In genomic region chr9:25252283-25252726, GRCm38 (mm10) we compare ENCODE assay signal across 8 mouse cellular contexts. TPM values are rescaled to one million over a fixed set of nuclear protein-coding genes. Genes with fewer than 3 reads are reported as not detected.
DNase-seq lines count a peak whose midpoint lies in the region; ATAC-seq and TF ChIP-seq lines count a peak whose summit lies in the region.

Gene Sept7, plus strand, starts transcription at chr9:25252439.

- peak; percentile 99 for ATAC-seq in forebrain, postnatal 0 days
- peak; percentile 99 for ATAC-seq in lung, embryonic 15.5 days (ENCODE audit: borderline replicate concordance, extremely low read depth, low FRiP score, low TSS enrichment)

- H3K36me3 ChIP-seq in MEL (ENCODE audit: control insufficient read depth in 1 of 2, insufficient read depth in 2 of 2, low read length in 2 of 2), result peaks cover 0 to 32% of the 10 kb centered on the region in 2 experiments; a peak in 2 of 4 replicates
- H3K36me3 ChIP-seq in forebrain, postnatal 0 days (ENCODE audit: insufficient read depth), result no peaks in the 10 kb centered on the region
- no peaks in the 10 kb centered on the region for H3K36me3 ChIP-seq in lung, embryonic 15.5 days

- DNase-seq in MEL (ENCODE audit: low read depth, low spot score), result peak; percentile 98
- peak; percentile 99 for DNase-seq in cerebellum, adult 2 months
- peak; percentile 100 for DNase-seq in forebrain, postnatal 0 days
- peak; percentile 99 for DNase-seq in heart, postnatal 4 days
- peak; percentile 98 to 99 for DNase-seq in layer of hippocampus, adult 8-10 months (ENCODE audit: low spot score in 2 of 2)
- DNase-seq in ovary, adult 18-20 months (ENCODE audit: low spot score), result peak; percentile 98
- peak; percentile 100 for DNase-seq in thymus, postnatal 0 days (ENCODE audit: low spot score)

- no peaks in the 10 kb centered on the region for H3K9me3 ChIP-seq in MEL (replicated peaks; ENCODE audit: insufficient read depth, low read length)
- H3K9me3 ChIP-seq in forebrain, postnatal 0 days (ENCODE audit: low read length), result no peaks in the 10 kb centered on the region
- H3K9me3 ChIP-seq in lung, embryonic 15.5 days, result no peaks in the 10 kb centered on the region

- H3K27me3 ChIP-seq in MEL (ENCODE audit: control insufficient read depth in 1 of 2, insufficient read depth in 2 of 2, low read length in 2 of 2), result no peaks in the 10 kb centered on the region
- no peaks in the 10 kb centered on the region for H3K27me3 ChIP-seq in cerebellum, adult 2 months (ENCODE audit: control insufficient read depth, insufficient read depth, low read length)
- H3K27me3 ChIP-seq in forebrain, postnatal 0 days (ENCODE audit: insufficient read depth, low read length), result no peaks in the 10 kb centered on the region
- no peaks in the 10 kb centered on the region for H3K27me3 ChIP-seq in lung, embryonic 15.5 days

- H3K4me1 ChIP-seq in MEL (ENCODE audit: control insufficient read depth in 1 of 2, insufficient read depth in 2 of 2, low read length in 2 of 2), result peaks cover 0 to 11% of the 10 kb centered on the region in 2 experiments; a peak in 3 of 4 replicates
- no peaks in the 10 kb centered on the region for H3K4me1 ChIP-seq in cerebellum, adult 2 months (ENCODE audit: control insufficient read depth, insufficient read depth, low read length)
- peaks cover 21% of the 10 kb centered on the region for H3K4me1 ChIP-seq in forebrain, postnatal 0 days (ENCODE audit: insufficient read depth)
- H3K4me1 ChIP-seq in lung, embryonic 15.5 days, result peaks cover 23% of the 10 kb centered on the region

- no peak for TF ChIP-seq CTCF in MEL (IDR thresholded peaks at IDR 0.05 in 2 of 3, conservative IDR thresholded peaks at IDR 0.05 in 1 of 3; ENCODE audit: control insufficient read depth in 1 of 3, insufficient read depth in 1 of 3, low read depth in 2 of 3, low read length in 3 of 3, poor library complexity in 1 of 3, severe bottlenecking in 1 of 3)
- TF ChIP-seq CTCF in cerebellum, adult 2 months (IDR thresholded peaks at IDR 0.05; ENCODE audit: borderline replicate concordance, insufficient read depth, low read depth, low read length), result no peak
- peak; percentile 40 for TF ChIP-seq CTCF in forebrain, postnatal 0 days (IDR thresholded peaks at IDR 0.05; ENCODE audit: low read depth)

- H3K79me2 ChIP-seq in MEL (ENCODE audit: control insufficient read depth, insufficient read depth, low read length, poor library complexity), result peaks cover 35% of the 10 kb centered on the region

- H3K9ac ChIP-seq in MEL (ENCODE audit: control insufficient read depth, low read depth, low read length, poor library complexity, severe bottlenecking), result peak within 1 kb of the TSS; percentile 97
- peak within 1 kb of the TSS; percentile 92 for H3K9ac ChIP-seq in forebrain, postnatal 0 days
- peak within 1 kb of the TSS; percentile 99 for H3K9ac ChIP-seq in lung, embryonic 15.5 days

- peak within 1 kb of the TSS; percentile 65 for H3K4me2 ChIP-seq in forebrain, postnatal 0 days (ENCODE audit: low read depth)
- peak within 1 kb of the TSS; percentile 69 for H3K4me2 ChIP-seq in lung, embryonic 15.5 days

- TF ChIP-seq RAD21 in MEL (IDR thresholded peaks at IDR 0.05; ENCODE audit: low read depth, low read length), result no peak

- peak within 1 kb of the TSS; percentile 74 to 95 for H3K4me3 ChIP-seq in MEL (ENCODE audit: control insufficient read depth in 1 of 2, insufficient read depth in 1 of 2, low read depth in 2 of 2, low read length in 2 of 2)
- H3K4me3 ChIP-seq in cerebellum, adult 2 months (replicated peaks; ENCODE audit: insufficient read depth, low read depth, low read length), result peak within 1 kb of the TSS; percentile 99
- peak within 1 kb of the TSS; percentile 99 for H3K4me3 ChIP-seq in forebrain, postnatal 0 days (ENCODE audit: low read depth, low read length)
- peak within 1 kb of the TSS; percentile 100 for H3K4me3 ChIP-seq in lung, embryonic 15.5 days

- peak within 1 kb of the TSS; percentile 96 for H3K27ac ChIP-seq in MEL (ENCODE audit: control insufficient read depth, low read depth, low read length)
- peak within 1 kb of the TSS; percentile 67 for H3K27ac ChIP-seq in cerebellum, adult 2 months (ENCODE audit: insufficient read depth, low read length)
- H3K27ac ChIP-seq in forebrain, postnatal 0 days (ENCODE audit: low read depth, low read length), result peak within 1 kb of the TSS; percentile 99
- H3K27ac ChIP-seq in lung, embryonic 15.5 days, result peak within 1 kb of the TSS; percentile 99

- WGBS in cerebellum, adult 2 months, result under 1% methylated on average over 54 of the region's 54 CpGs
- 2% methylated on average over 53 of the region's 54 CpGs for WGBS in forebrain, postnatal 0 days
- 2% methylated on average over 49 of the region's 54 CpGs for WGBS in lung, embryonic 15.5 days

- peak; percentile 48 to 65; a peak in 3 of 4 replicates for TF ChIP-seq POLR2A in MEL (IDR thresholded peaks at IDR 0.05; ENCODE audit: control insufficient read depth in 1 of 2, insufficient read depth in 1 of 2, low read depth in 1 of 2, low read length in 2 of 2, poor library complexity in 1 of 2)
- peak; percentile 60; the same call in 1 of the 2 replicates for TF ChIP-seq POLR2A in cerebellum, adult 2 months (IDR thresholded peaks at IDR 0.05; ENCODE audit: borderline replicate concordance, insufficient read depth, low read length)

- TF ChIP-seq EP300 in MEL (IDR thresholded peaks at IDR 0.05; ENCODE audit: low read depth in 1 of 2, low read length in 2 of 2), result no peak

TF ChIP-seq in MEL, 35 proteins besides CTCF, POLR2A, EP300 and RAD21:
- TF ChIP-seq POLR2AphosphoS5 (IDR thresholded peaks at IDR 0.05; ENCODE audit: borderline replicate concordance, low read depth, low read length), result no peak
- TF ChIP-seq CHD2 (IDR thresholded peaks at IDR 0.05; ENCODE audit: low read length), result peak; percentile 96
- no peak for TF ChIP-seq E2F4 (IDR thresholded peaks at IDR 0.05; ENCODE audit: borderline replicate concordance, low read depth, low read length)
- peak; percentile 81 for TF ChIP-seq ELF1 (IDR thresholded peaks at IDR 0.05; ENCODE audit: low read depth, low read length)
- TF ChIP-seq POLR2AphosphoS2 (IDR thresholded peaks at IDR 0.05; ENCODE audit: low read length), result no peak
- no peak for TF ChIP-seq ZNF384 (IDR thresholded peaks at IDR 0.05; ENCODE audit: low read depth, low read length)
- TF ChIP-seq NELFE (IDR thresholded peaks at IDR 0.05; ENCODE audit: low read depth, low read length), result peak; percentile 37; the same call in 1 of the 2 replicates
- TF ChIP-seq ZKSCAN1 (IDR thresholded peaks at IDR 0.05; ENCODE audit: low read depth, low read length), result no peak
- TF ChIP-seq MAX (IDR thresholded peaks at IDR 0.05; ENCODE audit: low read length), result no peak
- TF ChIP-seq TAL1 (IDR thresholded peaks at IDR 0.05; ENCODE audit: low read length), result no peak
- TF ChIP-seq USF1 (IDR thresholded peaks at IDR 0.05; ENCODE audit: low read depth, low read length), result no peak
- TF ChIP-seq TBP (IDR thresholded peaks at IDR 0.05; ENCODE audit: low read depth, low read length), result 0 out of 2 replicates have a peak, but pooled peaks have one; percentile 20
- TF ChIP-seq ZMIZ1 (IDR thresholded peaks at IDR 0.05; ENCODE audit: low read depth, low read length), result no peak
- TF ChIP-seq HCFC1 (IDR thresholded peaks at IDR 0.05; ENCODE audit: low read depth, low read length), result peak; percentile 81
TF ChIP-seq in MEL: peak in this region for 5.

RNA-seq across cellular contexts. Expression of gene Sept7, which starts in this region (rescaled TPM):
- 67.0 and 75.2 TPM in 2 replicates for total RNA-seq in MEL (2012; rRNA removed)
- 100 to 1,000 TPM in 1 of 2 experiments, 10 to 100 TPM in 1; 66.7 to 254 TPM for polyA plus RNA-seq in MEL (2012; ENCODE audit: insufficient read depth in 1 of 2, insufficient read length in 2 of 2, low read depth in 1 of 2, low replicate concordance in 2 of 2, missing spikeins in 1 of 2)
- 225 and 240 TPM in 2 replicates for polyA plus RNA-seq in cerebellum, adult 2 months (2012; rRNA removed)
- 205 and 233 TPM in 2 replicates for total RNA-seq in forebrain, postnatal 0 days (2014; rRNA removed)
- 249 and 277 TPM in 2 replicates for polyA plus RNA-seq in forebrain, postnatal 0 days (2015; fragmentation: Nextera tagmentation; extraction: Ambion mirVana)
- total RNA-seq in heart, postnatal 4 days (2021), result 100 to 1,000 TPM; 202 to 208 TPM
- total RNA-seq in layer of hippocampus, adult 8-10 months (2022), result 100 to 1,000 TPM; 274 to 299 (median 288) TPM
- 296 and 305 TPM in 2 replicates for polyA plus RNA-seq in lung, embryonic 15.5 days (2015; fragmentation: Nextera tagmentation; extraction: Ambion mirVana)
- 259 and 261 TPM in 2 replicates for polyA plus RNA-seq in thymus, postnatal 0 days (2015; fragmentation: Nextera tagmentation; extraction: Ambion mirVana)

Comparison
In these comparisons a context has a peak if more than half of its experiments do, and no peak if none do; other contexts are left out.
1. Peak in every context shown above with its lines: DNase-seq, ATAC-seq, H3K4me3 ChIP-seq and H3K27ac ChIP-seq.